ENCODE assay signal across 26 mouse cellular contexts in genomic region chr9:101498721-101499120, GRCm38 (mm10).
A peak's percentile ranks its signal among the peaks of the same experiment; 100 is the strongest.
DNase-seq lines count a peak whose midpoint lies in the region; ATAC-seq lines count a peak whose summit lies in the region.
"Had no signal": no experiment of that assay in that cellular context is flagged by ENCODE, and none has a peak within 500 bp of the region (broad histone marks: within the 10 kb centered on the region; RNA-seq: fewer than 3 reads in every experiment).

No protein-coding gene starts in this region.

- H3K36me3 ChIP-seq in kidney, embryonic 14.5 days (ENCODE audit: control insufficient read depth, insufficient read depth, low read length) = no peaks in the 10 kb centered on the region
- no peaks in the 10 kb centered on the region for H3K36me3 ChIP-seq in kidney, embryonic 15.5 days
- H3K36me3 ChIP-seq: forebrain, embryonic 10.5 days; G1E; heart, embryonic 13.5 days had no signal

- peak; percentile 18 for DNase-seq in kidney, adult 11 months
- DNase-seq in kidney, adult 8-10 months = peak; percentile 24 to 28
- peak; percentile 27 to 44 for DNase-seq in kidney, postnatal 36 days
- no peak for DNase-seq in layer of hippocampus, postnatal 25 days (ENCODE audit: extremely low spot score in 1 of 2, low spot score in 1 of 2)
- DNase-seq: adrenal gland, postnatal 10 days; adrenal gland, postnatal 36 days; B cell, adult 2 months; cerebellum, adult 18-20 months; cerebellum, adult 9-10 months; cerebellum, postnatal 14 days; gastrocnemius, adult 2 months; gastrocnemius, postnatal 14 days; heart, adult 18-20 months; heart, postnatal 14 days; heart, postnatal 4 days had no signal

- no peak overlapping the region for H3K4me3 ChIP-seq in kidney, embryonic 14.5 days (ENCODE audit: low read length)
- no peak overlapping the region for H3K4me3 ChIP-seq in kidney, embryonic 15.5 days (replicated peaks)
- H3K4me3 ChIP-seq: forebrain, embryonic 10.5 days; forebrain, embryonic 13.5 days; gastrocnemius, adult 2 months; heart, embryonic 13.5 days had no signal

- H3K9ac ChIP-seq in kidney, embryonic 14.5 days (ENCODE audit: low read depth, low read length) = no peak overlapping the region
- no peak overlapping the region for H3K9ac ChIP-seq in kidney, embryonic 15.5 days
- H3K9ac ChIP-seq: forebrain, embryonic 13.5 days; heart, embryonic 13.5 days; hindbrain, embryonic 14.5 days had no signal

- no peaks in the 10 kb centered on the region for H3K4me1 ChIP-seq in kidney, embryonic 14.5 days (ENCODE audit: control insufficient read depth, insufficient read depth, low read length)
- 0 out of 2 replicates have a peak, but pooled peaks cover 3% of the 10 kb centered on the region for H3K4me1 ChIP-seq in kidney, embryonic 15.5 days

- no peaks in the 10 kb centered on the region for H3K9me3 ChIP-seq in kidney, embryonic 14.5 days (ENCODE audit: control insufficient read depth, low read length)
- H3K9me3 ChIP-seq in kidney, embryonic 15.5 days (replicated peaks) = no peaks in the 10 kb centered on the region
- H3K9me3 ChIP-seq: forebrain, embryonic 10.5 days; forebrain, embryonic 13.5 days; heart, embryonic 13.5 days had no signal

- H3K27ac ChIP-seq in kidney, embryonic 14.5 days (ENCODE audit: low read depth, low read length) = no peak overlapping the region
- no peak overlapping the region for H3K27ac ChIP-seq in kidney, embryonic 15.5 days
- H3K27ac ChIP-seq: forebrain, embryonic 10.5 days; forebrain, embryonic 13.5 days; gastrocnemius, adult 2 months; heart, embryonic 13.5 days; hindbrain, embryonic 14.5 days; hindbrain, postnatal 0 days had no signal

- 90% methylated on average over 5 of the region's 5 CpGs for WGBS in kidney, embryonic 14.5 days
- 90% methylated on average over 5 of the region's 5 CpGs for WGBS in kidney, embryonic 15.5 days

- ATAC-seq in kidney, embryonic 14.5 days (ENCODE audit: low FRiP score, low TSS enrichment) = no peak
- ATAC-seq in kidney, embryonic 15.5 days (replicated peaks; ENCODE audit: low FRiP score) = no peak
- ATAC-seq: forebrain, embryonic 13.5 days; forebrain, embryonic 16.5 days; hindbrain, postnatal 0 days; Patski had no signal

- H3K27me3 ChIP-seq in kidney, embryonic 14.5 days (ENCODE audit: control insufficient read depth, insufficient read depth, low read length) = no peaks in the 10 kb centered on the region
- H3K27me3 ChIP-seq in kidney, embryonic 15.5 days = no peaks in the 10 kb centered on the region; the same call in 1 of the 2 replicates
- H3K27me3 ChIP-seq: CH12.LX; forebrain, embryonic 13.5 days; heart, embryonic 13.5 days; Patski had no signal

- H3K4me2 ChIP-seq in kidney, embryonic 14.5 days (replicated peaks; ENCODE audit: low read depth, low read length) = no peak overlapping the region
- no peak overlapping the region for H3K4me2 ChIP-seq in kidney, embryonic 15.5 days
- H3K4me2 ChIP-seq: forebrain, embryonic 13.5 days; heart, embryonic 13.5 days; hindbrain, embryonic 14.5 days had no signal

Comparison
In these comparisons a context has a peak if more than half of its experiments do, and no peak if none do; other contexts are left out.
1. DNase-seq: peak in kidney, adult 11 months (single experiment), kidney, adult 8-10 months (2 of 2) and kidney, postnatal 36 days (2 of 2); none in layer of hippocampus, postnatal 25 days (0 of 2).